Comparison of ENCODE assay signal across 22 mouse cellular contexts in genomic region chr1:62632886-62633285, GRCm38 (mm10).
A peak's percentile ranks its signal among the peaks of the same experiment; 100 is the strongest.
DNase-seq lines count a peak whose midpoint lies in the region; ATAC-seq and TF ChIP-seq lines count a peak whose summit lies in the region.
"Had no signal": no experiment of that assay in that cellular context is flagged by ENCODE, and none has a peak within 500 bp of the region (broad histone marks: within the 10 kb centered on the region; RNA-seq: fewer than 3 reads in every experiment).

No protein-coding gene starts in this region.

- ATAC-seq in midbrain, embryonic 11.5 days (ENCODE audit: low FRiP score): no peak
- no peak for ATAC-seq in midbrain, embryonic 16.5 days
- no peak for ATAC-seq in intestine, postnatal 0 days
- ATAC-seq: activated CD4-positive, CD25-positive, alpha-beta regulatory T cell, adult 4 months; CD4-positive, CD25-positive, alpha-beta regulatory T cell, adult 4 months; Patski had no signal

- peak; percentile 52 for DNase-seq in heart, adult 11 months
- no peak for DNase-seq in heart, postnatal 10 days
- peak; percentile 54 for DNase-seq in midbrain, embryonic 11.5 days (ENCODE audit: low spot score, missing footprints)
- DNase-seq in large intestine, adult 2 months (ENCODE audit: low read depth, low spot score): peak; percentile 44
- no peak for DNase-seq in limb, embryonic 10.5 days (ENCODE audit: low spot score)
- DNase-seq in left cerebral cortex, adult 11 months (ENCODE audit: low spot score): no peak
- DNase-seq: adrenal gland, adult 2 months; adrenal gland, adult 8-10 months; adrenal gland, postnatal 10 days; adrenal gland, postnatal 14 days; adrenal gland, postnatal 25 days; adrenal gland, postnatal 36 days; B cell, adult 2 months; cerebellum, adult 11 months; cerebellum, adult 11-12 months had no signal

- no peak overlapping the region for H3K4me3 ChIP-seq in midbrain, embryonic 11.5 days (ENCODE audit: low read depth, low read length)
- H3K4me3 ChIP-seq in midbrain, embryonic 16.5 days (ENCODE audit: low read depth, low read length): no peak overlapping the region
- H3K4me3 ChIP-seq in limb, embryonic 10.5 days: no peak overlapping the region
- no peak overlapping the region for H3K4me3 ChIP-seq in intestine, postnatal 0 days (ENCODE audit: low read depth, low read length)

- no peak overlapping the region for H3K27ac ChIP-seq in midbrain, embryonic 11.5 days (ENCODE audit: low read depth, low read length)
- H3K27ac ChIP-seq in midbrain, embryonic 16.5 days (ENCODE audit: low read length): no peak overlapping the region
- peak overlapping the region; percentile 25; the same call in 1 of the 2 replicates for H3K27ac ChIP-seq in limb, embryonic 10.5 days
- no peak overlapping the region for H3K27ac ChIP-seq in intestine, postnatal 0 days (ENCODE audit: low read depth, low read length)

- H3K4me2 ChIP-seq in midbrain, embryonic 11.5 days: no peak overlapping the region
- H3K4me2 ChIP-seq in midbrain, embryonic 16.5 days (ENCODE audit: low read length): no peak overlapping the region
- H3K4me2 ChIP-seq in intestine, postnatal 0 days (replicated peaks; ENCODE audit: low read depth): no peak overlapping the region

- no peaks in the 10 kb centered on the region for H3K4me1 ChIP-seq in midbrain, embryonic 11.5 days (ENCODE audit: control insufficient read depth, insufficient read depth, low read length)
- H3K4me1 ChIP-seq in midbrain, embryonic 16.5 days (ENCODE audit: control insufficient read depth, insufficient read depth, low read length): 0 out of 2 replicates have a peak, but pooled peaks cover 5% of the 10 kb centered on the region
- peaks cover 43% of the 10 kb centered on the region for H3K4me1 ChIP-seq in limb, embryonic 10.5 days
- H3K4me1 ChIP-seq in intestine, postnatal 0 days (replicated peaks; ENCODE audit: control insufficient read depth, insufficient read depth, low read length): no peaks in the 10 kb centered on the region

- no peaks in the 10 kb centered on the region for H3K36me3 ChIP-seq in midbrain, embryonic 11.5 days (ENCODE audit: control insufficient read depth, insufficient read depth, low read length)
- no peaks in the 10 kb centered on the region for H3K36me3 ChIP-seq in midbrain, embryonic 16.5 days (ENCODE audit: control insufficient read depth, insufficient read depth, low read length)
- H3K36me3 ChIP-seq in limb, embryonic 10.5 days: no peaks in the 10 kb centered on the region
- no peaks in the 10 kb centered on the region for H3K36me3 ChIP-seq in intestine, postnatal 0 days (ENCODE audit: control insufficient read depth, insufficient read depth)
- H3K36me3 ChIP-seq: G1E had no signal

- no peak overlapping the region for H3K9ac ChIP-seq in midbrain, embryonic 11.5 days (ENCODE audit: low read length)
- H3K9ac ChIP-seq in midbrain, embryonic 16.5 days (ENCODE audit: low read depth, low read length): no peak overlapping the region
- H3K9ac ChIP-seq in intestine, postnatal 0 days (ENCODE audit: low read depth, low read length): no peak overlapping the region

- H3K27me3 ChIP-seq in midbrain, embryonic 11.5 days (ENCODE audit: control insufficient read depth, insufficient read depth, low read length): no peaks in the 10 kb centered on the region
- no peaks in the 10 kb centered on the region; the same call in 1 of the 2 replicates for H3K27me3 ChIP-seq in midbrain, embryonic 16.5 days (ENCODE audit: control insufficient read depth, insufficient read depth, low read depth, low read length)
- peaks cover 72% of the 10 kb centered on the region for H3K27me3 ChIP-seq in limb, embryonic 10.5 days (ENCODE audit: low read depth, poor library complexity, severe bottlenecking)
- H3K27me3 ChIP-seq in intestine, postnatal 0 days (replicated peaks; ENCODE audit: control insufficient read depth, insufficient read depth, low read length): no peaks in the 10 kb centered on the region
- H3K27me3 ChIP-seq: CH12.LX, Patski had no signal

- no peak for TF ChIP-seq CTCF in intestine, postnatal 0 days (IDR thresholded peaks at IDR 0.05; ENCODE audit: low read depth)

- 91% methylated on average over 2 of the region's 2 CpGs for WGBS in midbrain, embryonic 11.5 days
- 89% methylated on average over 2 of the region's 2 CpGs for WGBS in midbrain, embryonic 16.5 days
- WGBS in large intestine, adult 2 months: 42% methylated on average over 2 of the region's 2 CpGs
- 85% methylated on average over 2 of the region's 2 CpGs for WGBS in limb, embryonic 10.5 days
- 81% methylated on average over 2 of the region's 2 CpGs for WGBS in intestine, postnatal 0 days

- no peaks in the 10 kb centered on the region for H3K9me3 ChIP-seq in midbrain, embryonic 11.5 days (ENCODE audit: control insufficient read depth, low read length)
- H3K9me3 ChIP-seq in midbrain, embryonic 16.5 days (replicated peaks; ENCODE audit: control insufficient read depth, low read length, poor library complexity, severe bottlenecking): no peaks in the 10 kb centered on the region
- H3K9me3 ChIP-seq in limb, embryonic 10.5 days (replicated peaks): no peaks in the 10 kb centered on the region
- no peaks in the 10 kb centered on the region for H3K9me3 ChIP-seq in intestine, postnatal 0 days (ENCODE audit: control insufficient read depth)
- H3K9me3 ChIP-seq: G1E had no signal

- intact Hi-C loops in heart, postnatal 10 days (cut with DNase I): no loop called here

Comparison
In these comparisons a context has a peak if more than half of its experiments do, and no peak if none do; other contexts are left out.
1. DNase-seq: peak in heart, adult 11 months (single experiment), midbrain, embryonic 11.5 days (single experiment) and large intestine, adult 2 months (single experiment); none in heart, postnatal 10 days (0 of 2), limb, embryonic 10.5 days (single experiment) and left cerebral cortex, adult 11 months (single experiment).